Mouse (Mus musculus): Measurements from ENCODE around the gene Ftcd.

Gene Ftcd

DNA sequence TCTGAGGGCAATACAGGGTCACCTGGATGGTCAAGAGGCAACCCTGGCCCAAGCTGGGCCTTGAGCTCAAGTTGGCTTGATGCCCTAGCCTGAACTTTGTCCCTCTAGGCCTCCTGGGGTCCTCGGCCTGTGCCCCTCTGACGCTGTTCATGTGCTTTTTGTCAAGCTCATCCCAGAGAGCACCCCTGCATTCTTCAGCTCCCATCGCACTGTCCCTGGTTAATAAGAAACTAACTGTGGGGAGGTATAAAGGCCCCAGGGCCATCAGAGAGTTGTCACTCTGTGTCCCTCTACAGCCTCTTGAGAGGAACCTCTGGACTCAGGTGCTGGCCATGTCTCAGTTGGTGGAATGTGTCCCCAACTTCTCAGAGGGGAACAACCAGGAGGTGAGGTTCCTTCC lies at the start of gene Ftcd:
Gene Ftcd (plus strand): TSS at position 275 of the 400 bp plus-strand sequence.
- in situ Hi-C loops (cut with MboI; ENCODE audit: low pct_unique_long_range_greater_than_20kb in 1 of 2, low sequenced_read_pairs in 2 of 2, unreplicated experiment in 1 of 2) = no loop called here

DNA sequence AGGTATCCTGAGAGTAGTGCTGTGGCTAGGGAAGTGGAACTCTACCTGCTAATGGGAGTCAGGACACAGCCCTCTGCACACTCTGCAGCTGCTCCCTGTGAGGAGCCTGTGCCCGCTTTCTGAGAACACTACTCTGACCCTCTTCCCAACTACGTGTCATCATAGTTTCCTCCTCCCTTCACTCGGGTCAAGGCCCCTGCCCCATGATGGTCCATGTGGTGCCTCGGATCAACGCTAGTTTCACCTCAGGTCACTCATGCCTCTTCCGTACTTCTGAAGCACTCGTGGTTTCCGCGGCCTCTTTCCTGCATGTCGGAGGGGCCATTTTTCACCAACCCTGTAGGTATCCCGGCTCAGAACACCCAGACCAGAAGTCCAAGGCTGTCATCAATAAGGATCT lies 44.5 kb upstream of the Ftcd start:
- in situ Hi-C loops (cut with MboI; ENCODE audit: low pct_unique_long_range_greater_than_20kb in 1 of 2, low sequenced_read_pairs in 2 of 2, unreplicated experiment in 1 of 2) = no loop called here

DNA sequence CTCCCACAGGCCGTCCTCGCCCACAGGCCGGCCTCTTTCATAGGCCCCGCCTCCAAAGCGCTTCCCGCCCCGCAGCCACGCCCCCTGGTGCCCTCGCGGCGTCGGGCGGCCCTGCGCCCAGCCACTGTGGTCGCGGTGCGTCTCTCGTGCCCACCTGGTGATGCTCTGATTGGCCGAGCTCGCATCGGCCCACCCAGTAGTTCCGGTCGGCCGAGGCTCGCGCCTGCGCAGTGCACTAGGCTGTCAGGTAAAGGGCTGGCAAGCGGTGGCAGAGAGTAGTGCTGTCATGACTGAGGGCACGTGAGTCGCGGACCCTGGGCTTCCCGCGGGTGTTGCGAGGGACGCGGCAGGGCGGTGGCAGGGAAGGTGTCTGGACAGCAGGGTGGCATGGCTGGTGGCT lies 44.1 kb upstream of the Ftcd start, which contains the start of gene Lss:
Gene Lss (plus strand): TSS at position 214 of the 400 bp plus-strand sequence.
- in situ Hi-C loops (cut with MboI; ENCODE audit: low pct_unique_long_range_greater_than_20kb in 1 of 2, low sequenced_read_pairs in 2 of 2, unreplicated experiment in 1 of 2) = no loop called here

DNA sequence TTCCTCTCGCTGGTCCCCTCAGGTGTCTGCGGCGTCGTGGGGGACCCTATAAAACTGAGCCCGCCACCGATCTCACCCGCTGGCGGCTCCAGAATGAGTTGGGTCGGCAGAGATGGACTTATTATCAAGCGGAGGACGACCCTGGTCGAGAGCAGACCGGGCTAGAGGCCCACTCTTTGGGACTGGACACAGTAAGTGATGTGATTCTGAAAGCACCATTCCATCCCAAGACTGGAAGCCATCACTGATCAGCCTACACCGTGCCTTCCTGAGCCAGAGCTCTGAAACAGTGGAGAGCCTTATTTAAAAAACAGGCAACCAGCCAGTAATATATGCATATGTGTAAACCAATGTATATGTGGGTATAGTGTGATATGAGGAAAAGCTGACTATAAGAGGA lies 43.6 kb upstream of the Ftcd start:
- in situ Hi-C loops (cut with MboI; ENCODE audit: low pct_unique_long_range_greater_than_20kb in 1 of 2, low sequenced_read_pairs in 2 of 2, unreplicated experiment in 1 of 2) = no loop called here

DNA sequence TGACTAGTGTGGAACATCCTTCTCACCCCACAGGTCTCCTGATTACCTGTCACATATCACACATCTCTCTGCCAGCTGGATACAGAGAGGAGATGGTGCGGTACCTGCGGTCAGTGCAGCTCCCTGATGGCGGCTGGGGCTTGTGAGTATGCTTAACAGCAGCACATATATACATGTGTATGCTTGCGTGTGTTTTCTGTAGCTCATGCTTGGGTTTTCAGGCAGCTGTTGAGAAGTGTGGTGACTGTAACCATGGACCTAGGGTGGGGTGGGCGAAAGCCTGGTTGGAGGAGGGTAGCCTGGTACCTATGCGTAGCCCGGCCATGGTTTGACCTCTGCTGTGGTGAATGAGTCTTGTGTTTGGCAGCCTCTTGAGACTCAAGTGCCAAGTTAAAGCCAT lies 39.9 kb upstream of the Ftcd start:
- in situ Hi-C loops (cut with MboI; ENCODE audit: low pct_unique_long_range_greater_than_20kb in 1 of 2, low sequenced_read_pairs in 2 of 2, unreplicated experiment in 1 of 2) = no loop called here

DNA sequence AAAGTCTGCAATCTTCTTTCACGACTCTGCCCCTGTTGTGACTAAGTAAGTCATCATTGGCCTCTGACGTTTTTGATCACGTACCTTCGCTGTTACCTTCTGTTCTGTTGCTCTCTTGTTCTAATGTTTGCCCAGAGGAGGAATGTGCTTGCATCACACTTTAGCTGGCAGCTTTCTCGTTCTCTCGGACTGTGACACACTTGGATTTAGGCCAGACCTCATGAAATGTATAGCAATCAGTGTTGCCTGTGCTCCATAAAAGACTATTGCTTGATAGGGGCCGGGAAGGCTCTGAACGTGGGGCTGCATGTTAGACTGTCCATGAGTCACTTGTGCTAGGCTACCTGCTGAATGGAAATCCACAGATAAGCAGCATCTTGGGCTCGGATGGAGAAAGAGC lies 37.8 kb upstream of the Ftcd start:
- in situ Hi-C loops (cut with MboI; ENCODE audit: low pct_unique_long_range_greater_than_20kb in 1 of 2, low sequenced_read_pairs in 2 of 2, unreplicated experiment in 1 of 2) = no loop called here

DNA sequence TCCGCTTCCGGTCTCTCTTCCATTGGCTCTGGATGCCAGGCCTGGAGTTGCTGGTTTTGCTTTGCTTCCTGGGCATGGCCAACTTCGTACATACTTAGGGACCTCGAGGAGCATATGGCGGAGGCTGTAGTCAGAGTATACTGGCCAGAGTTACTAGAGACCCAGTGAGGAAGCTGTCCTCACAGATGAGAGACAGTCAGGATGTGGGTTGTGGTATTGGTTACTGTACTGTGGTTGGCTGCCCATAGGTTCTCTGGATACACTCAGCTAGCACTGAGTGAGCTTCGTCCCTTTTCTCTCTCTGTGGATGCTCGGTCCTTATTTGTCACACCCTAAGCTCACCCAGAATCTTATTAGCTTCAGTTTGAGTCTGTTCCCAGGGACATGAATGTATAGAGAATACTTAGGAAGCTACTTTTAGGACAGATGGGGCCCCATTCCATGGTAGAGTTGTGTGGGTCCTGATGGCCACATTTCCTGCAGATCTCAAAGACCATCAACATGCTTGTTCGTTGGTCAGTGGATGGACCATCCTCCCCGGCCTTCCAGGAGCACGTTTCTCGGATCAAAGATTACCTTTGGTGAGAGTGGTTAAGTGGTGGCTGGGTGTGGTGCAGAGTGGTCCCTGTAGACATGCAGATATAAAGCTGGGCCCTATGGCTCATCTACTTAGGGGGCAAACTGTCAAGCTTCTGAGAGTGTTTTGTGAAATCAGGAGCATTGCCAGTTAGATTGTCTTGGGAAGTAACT lies 33.9 kb upstream of the Ftcd start:
- in situ Hi-C loops (cut with MboI; ENCODE audit: low pct_unique_long_range_greater_than_20kb in 1 of 2, low sequenced_read_pairs in 2 of 2, unreplicated experiment in 1 of 2) = loop anchor here in 1 of 2 experiments (5.0 kb wide), 1 partner anchor 39 kb away; no protein-coding TSS in a partner anchor

DNA sequence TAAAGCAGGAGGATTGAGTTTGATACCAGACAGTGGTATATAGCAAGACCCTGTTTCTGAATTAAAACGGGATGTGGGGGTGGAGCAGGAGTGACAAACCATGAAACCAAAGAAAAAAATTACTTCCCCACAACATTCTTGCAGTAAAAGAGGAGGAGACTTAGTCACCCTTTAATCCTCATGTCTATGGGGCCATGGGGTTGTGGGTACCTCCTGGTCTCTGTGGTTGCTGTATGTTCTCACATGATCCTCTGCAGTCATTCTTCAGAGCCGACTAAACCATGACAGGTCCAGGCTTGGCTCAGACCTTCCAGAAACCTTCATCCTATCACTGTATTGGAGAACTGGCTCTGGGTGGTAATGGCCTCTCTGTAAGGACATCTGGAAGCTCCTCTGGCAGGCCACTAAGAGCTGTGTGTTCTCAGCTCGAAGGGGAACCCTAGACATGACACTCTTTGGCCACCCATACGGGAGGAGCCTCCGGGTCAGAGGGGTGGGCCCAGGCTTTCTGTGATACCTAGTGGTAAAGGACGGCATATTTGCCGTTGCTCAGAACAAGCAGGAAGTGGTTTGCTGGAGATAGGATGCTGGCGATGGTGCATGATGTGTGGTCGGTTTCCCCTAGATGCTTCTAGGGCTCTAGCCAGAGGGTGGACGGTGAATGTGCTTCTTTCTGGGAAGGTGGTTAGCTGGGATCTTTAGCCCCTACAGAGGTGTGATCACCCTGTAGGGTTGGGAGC lies 32.6 kb upstream of the Ftcd start:
- in situ Hi-C loops (cut with MboI; ENCODE audit: low pct_unique_long_range_greater_than_20kb in 1 of 2, low sequenced_read_pairs in 2 of 2, unreplicated experiment in 1 of 2) = loop anchor here in 1 of 2 experiments (5.0 kb wide), 1 partner anchor 41 kb away; no protein-coding TSS in a partner anchor

DNA sequence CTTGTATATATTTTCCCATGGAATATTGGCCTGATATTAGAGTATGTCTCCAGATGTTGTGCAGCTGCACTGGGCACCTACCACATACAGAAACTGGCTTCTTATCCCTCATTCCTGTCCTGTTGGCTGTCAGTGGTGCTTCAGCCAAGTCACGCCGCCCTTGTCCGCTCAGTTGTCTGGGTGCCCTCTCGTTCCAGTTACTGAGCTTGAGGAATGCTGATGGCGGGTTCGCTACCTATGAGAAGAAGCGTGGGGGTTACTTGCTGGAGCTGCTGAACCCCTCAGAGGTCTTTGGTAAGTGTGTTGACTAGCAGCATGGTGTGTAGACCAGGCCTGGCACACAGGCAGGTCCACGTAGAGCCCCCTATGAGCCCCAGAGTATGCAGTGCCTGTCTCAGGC lies 28.9 kb upstream of the Ftcd start:
- in situ Hi-C loops (cut with MboI; ENCODE audit: low pct_unique_long_range_greater_than_20kb in 1 of 2, low sequenced_read_pairs in 2 of 2, unreplicated experiment in 1 of 2) = no loop called here

DNA sequence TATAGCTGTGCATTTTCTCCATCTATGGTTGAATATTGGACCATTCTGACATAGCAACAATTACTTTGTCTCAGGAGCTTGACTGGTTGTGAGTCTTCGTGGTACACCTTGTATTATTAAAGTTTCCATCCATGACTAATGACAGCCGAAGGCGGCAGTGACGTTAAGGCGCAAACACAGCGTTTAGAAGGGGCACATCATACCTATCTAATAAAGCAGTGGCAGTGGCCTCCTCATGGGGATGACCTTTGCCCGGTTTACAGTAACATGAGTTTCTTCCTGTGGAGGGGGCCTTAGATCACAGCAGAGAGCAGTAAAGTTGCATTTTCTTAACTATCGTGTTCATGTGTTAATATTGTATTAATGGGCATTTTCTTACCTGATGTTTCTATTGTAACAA lies 27.2 kb upstream of the Ftcd start:
- in situ Hi-C loops (cut with MboI; ENCODE audit: low pct_unique_long_range_greater_than_20kb in 1 of 2, low sequenced_read_pairs in 2 of 2, unreplicated experiment in 1 of 2) = no loop called here

DNA sequence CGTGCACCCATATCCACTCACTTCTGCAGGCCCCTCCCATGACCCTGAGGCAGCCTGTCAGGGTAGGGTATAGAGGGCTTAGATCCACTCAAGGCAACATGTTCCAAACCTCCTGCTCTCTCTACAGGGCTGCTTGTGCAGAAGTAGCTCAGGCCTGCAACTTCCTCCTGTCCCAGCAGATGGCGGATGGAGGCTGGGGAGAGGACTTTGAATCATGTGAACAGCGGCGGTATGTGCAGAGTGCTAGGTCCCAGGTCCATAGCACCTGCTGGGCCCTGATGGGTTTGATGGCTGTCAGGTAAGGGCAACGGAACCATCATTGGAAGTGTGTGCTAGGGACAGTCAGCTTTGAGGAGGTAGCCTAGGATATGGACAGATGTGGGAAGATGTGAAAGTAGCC lies 25.0 kb upstream of the Ftcd start:
- in situ Hi-C loops (cut with MboI; ENCODE audit: low pct_unique_long_range_greater_than_20kb in 1 of 2, low sequenced_read_pairs in 2 of 2, unreplicated experiment in 1 of 2) = loop anchor here (5.0 to 10.0 kb wide), 2 partner anchors 182 to 184 kb away; no protein-coding TSS in a partner anchor

DNA sequence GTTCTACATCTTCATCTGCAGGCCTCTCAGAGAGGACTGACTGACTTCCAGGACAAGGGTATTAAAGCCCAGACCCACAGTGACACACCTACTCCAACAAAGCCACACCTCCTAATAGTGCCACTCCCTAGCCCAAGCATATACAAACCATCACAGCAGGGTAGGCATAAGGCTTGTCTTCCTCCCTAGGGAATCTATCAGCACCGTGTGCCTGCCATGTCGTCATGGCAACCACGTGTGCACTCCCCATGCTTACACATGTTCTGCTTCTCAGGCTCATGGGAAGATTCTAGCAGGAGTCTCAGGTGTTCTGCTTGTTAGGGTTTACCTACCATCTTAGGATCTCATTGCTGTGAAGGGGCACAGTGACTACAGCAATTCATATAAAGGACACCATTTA lies 23.9 kb upstream of the Ftcd start:
- in situ Hi-C loops (cut with MboI; ENCODE audit: low pct_unique_long_range_greater_than_20kb in 1 of 2, low sequenced_read_pairs in 2 of 2, unreplicated experiment in 1 of 2) = loop anchor here (5.0 to 10.0 kb wide), 2 partner anchors 181 to 183 kb away; no protein-coding TSS in a partner anchor

DNA sequence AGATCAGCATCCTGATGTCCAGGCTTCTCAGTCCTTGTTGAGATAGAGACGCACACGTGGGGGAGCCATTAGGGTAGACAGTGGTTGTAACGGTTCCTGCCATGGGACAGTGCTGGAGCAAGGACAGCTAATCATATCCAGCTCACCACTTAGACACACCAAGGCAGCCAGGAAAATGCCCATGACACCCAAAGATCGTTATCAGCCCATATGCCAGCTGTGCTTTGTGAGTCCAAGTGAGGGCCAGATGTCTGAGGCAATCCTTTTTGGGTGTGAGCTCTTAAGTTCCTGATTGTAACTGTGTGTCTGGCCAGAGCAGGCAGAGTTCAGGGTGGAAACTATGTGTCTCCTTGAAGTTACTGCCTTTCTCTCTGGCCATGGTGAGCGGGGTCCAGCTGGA lies 21.4 kb upstream of the Ftcd start:
- in situ Hi-C loops (cut with MboI; ENCODE audit: low pct_unique_long_range_greater_than_20kb in 1 of 2, low sequenced_read_pairs in 2 of 2, unreplicated experiment in 1 of 2) = loop anchor here (5.0 to 10.0 kb wide), 2 partner anchors 178 to 181 kb away; no protein-coding TSS in a partner anchor

DNA sequence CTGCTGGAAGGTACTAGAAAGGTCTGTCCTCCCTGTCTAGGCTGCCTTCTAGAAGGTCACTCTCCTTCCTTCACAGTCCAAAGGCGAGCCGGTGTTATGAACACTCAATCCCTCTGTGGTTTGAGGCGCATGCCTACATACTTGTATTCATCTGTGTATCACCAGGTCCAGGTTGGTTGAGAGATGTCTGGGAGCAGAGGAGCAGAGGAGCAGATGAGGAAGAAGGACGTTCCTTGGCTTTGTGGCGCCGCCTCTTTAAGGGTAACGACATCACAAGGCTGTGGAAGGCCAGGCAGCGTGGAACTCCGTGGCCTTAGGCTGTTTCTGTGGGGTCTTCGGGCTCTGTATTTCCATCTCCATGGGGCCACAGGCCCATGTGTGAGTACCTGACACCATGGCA lies 13.5 kb upstream of the Ftcd start, which contains the start of gene Spatc1l:
Gene Spatc1l (plus strand): TSS at position 301 of the 400 bp plus-strand sequence.
- in situ Hi-C loops (cut with MboI; ENCODE audit: low pct_unique_long_range_greater_than_20kb in 1 of 2, low sequenced_read_pairs in 2 of 2, unreplicated experiment in 1 of 2) = no loop called here

DNA sequence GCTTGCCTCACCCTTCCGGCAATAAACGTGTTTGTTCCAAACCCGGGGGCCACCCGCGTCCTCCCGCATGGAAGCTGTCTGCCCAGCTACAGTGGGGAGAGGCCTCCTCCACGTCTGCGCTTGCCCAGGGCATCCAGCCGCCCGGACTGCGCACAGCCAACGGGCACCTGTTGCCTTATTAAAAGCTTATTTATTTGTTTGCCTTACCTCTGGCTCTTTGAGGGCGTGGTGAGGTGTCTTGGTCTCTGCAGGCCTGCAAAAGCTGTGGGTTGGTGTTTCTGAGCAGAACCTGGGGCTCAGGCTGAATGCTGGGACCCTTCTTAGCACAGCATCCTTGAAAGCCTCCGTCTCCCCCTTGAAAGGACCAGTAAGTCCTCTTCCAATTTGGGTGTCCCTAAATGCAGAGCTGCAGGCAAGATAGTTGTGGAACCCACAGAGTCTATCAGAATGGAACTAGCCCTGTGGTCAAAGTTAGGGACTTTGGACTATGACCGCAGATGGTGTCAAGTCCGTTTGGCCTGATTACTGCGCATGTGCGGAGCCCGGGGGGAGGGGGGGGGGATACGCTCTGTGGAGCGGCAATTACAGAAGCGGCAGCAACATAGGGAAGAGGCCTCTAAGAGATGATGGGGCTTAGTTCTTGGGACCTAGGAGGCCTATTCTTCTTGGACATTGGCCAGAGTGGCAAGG lies 5.3 kb upstream of the Ftcd start:
- in situ Hi-C loops (cut with MboI; ENCODE audit: low pct_unique_long_range_greater_than_20kb in 1 of 2, low sequenced_read_pairs in 2 of 2, unreplicated experiment in 1 of 2) = no loop called here

DNA sequence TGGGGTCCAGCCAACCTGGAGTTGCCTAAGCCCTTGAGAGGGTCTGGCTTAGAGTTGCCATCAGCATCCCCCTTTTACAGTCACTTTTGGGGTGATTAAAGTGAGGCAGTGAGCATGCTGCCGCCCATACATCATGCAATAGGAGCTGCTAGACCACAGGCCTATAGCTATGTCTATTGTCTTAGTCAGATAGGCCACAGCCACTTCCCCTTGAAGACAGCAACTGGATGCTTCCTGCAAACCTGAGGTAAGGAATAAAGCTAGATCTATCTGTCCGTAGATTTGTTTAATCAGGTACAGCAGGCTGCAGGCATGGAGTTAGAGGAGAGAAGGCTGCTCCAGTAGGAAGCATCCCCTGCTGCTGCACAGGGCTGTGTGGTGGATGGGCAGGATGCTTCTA lies 4.4 kb upstream of the Ftcd start:
- in situ Hi-C loops (cut with MboI; ENCODE audit: low pct_unique_long_range_greater_than_20kb in 1 of 2, low sequenced_read_pairs in 2 of 2, unreplicated experiment in 1 of 2) = no loop called here

DNA sequence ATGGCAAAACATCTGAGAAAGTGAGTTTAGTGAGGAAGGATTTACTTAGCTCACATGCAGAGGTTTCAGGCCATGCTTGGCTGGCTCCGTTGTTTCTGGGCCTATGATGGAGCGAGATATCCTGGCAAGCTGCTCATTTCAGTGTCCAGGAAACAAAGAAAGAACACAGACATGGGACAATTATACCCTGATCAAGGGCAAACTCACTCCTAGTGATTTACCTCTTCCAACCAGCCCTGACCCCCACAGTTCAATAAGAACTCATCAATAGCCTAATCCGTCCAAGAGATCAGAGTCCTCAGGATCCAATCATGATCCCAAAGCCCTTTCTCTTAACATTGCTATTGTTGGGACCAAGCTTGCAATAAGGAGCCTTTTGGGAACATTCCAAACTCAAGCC lies 3.3 kb upstream of the Ftcd start:
- in situ Hi-C loops (cut with MboI; ENCODE audit: low pct_unique_long_range_greater_than_20kb in 1 of 2, low sequenced_read_pairs in 2 of 2, unreplicated experiment in 1 of 2) = no loop called here

DNA sequence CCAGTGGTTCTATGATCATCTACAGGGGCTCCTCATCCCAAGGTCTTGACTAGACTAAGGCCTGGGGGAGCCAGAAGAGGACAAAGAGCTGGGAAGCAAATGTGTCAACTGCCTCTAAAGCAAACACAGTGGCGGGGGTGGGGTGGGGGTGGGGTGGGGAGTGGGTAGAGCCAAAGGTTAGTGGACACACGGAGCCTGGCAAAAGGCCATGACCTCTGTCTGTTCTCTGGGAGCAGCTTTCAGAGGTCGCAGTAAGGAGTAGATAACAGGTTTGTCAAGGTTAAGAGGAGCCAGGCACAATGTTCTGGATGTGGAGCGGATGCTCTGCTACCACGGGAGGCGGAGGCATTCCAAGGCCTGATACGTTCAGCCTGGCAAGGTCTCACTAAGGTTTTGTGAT lies 1.5 kb downstream of the Ftcd start:
- in situ Hi-C loops (cut with MboI; ENCODE audit: low pct_unique_long_range_greater_than_20kb in 1 of 2, low sequenced_read_pairs in 2 of 2, unreplicated experiment in 1 of 2) = no loop called here

DNA sequence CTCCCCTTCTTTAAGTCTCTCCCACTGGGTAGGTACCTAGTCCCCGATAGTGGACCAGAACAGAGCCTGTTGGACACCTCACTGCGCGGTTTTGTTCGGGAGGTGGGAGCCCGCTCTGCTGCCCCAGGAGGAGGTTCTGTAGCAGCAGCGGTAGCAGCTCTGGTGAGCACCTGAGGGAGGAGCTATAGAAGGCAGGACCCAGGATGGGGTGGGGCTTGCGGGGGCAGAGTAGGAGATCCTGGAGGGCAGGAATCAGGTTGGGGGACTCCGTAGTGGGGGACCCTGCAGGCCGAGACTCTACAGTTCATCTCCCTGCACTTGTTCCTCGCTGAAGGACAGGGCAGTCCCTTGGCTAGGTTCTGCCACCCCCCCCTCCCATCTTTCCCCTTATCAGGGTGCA lies 8.7 kb downstream of the Ftcd start:
- in situ Hi-C loops (cut with MboI; ENCODE audit: low pct_unique_long_range_greater_than_20kb in 1 of 2, low sequenced_read_pairs in 2 of 2, unreplicated experiment in 1 of 2) = no loop called here

Measured in mouse embryonic stem cell (cell line).